Mouse (Mus musculus): ENCODE data around the gene Ndnf. TPM values are rescaled to one million over a fixed set of nuclear protein-coding genes. Genes with fewer than 3 reads are reported as not detected.

Ndnf gene
- under 1 TPM; 0.03 to 0.36 TPM for total RNA-seq (2021)
- long read RNA-seq, experiment 1 = 0 reads
- long read RNA-seq, experiment 2 = 0 reads

- intact Hi-C loops (cut with DNase I) = no loop called here
- TF ChIP-seq CTCF (IDR thresholded peaks at IDR 0.05) = no peak
- H3K27ac ChIP-seq = peak within 1 kb of the TSS; percentile 38; the same call in 1 of the 2 replicates
- H3K4me3 ChIP-seq = peak within 1 kb of the TSS; percentile 83
- peak; percentile 76 for DNase-seq
These were observed at the start of gene Ndnf for GRCm38 (mm10) chr6:65671451-65671850. Gene Ndnf, plus strand, starts transcription at chr6:65671590.

DNA sequence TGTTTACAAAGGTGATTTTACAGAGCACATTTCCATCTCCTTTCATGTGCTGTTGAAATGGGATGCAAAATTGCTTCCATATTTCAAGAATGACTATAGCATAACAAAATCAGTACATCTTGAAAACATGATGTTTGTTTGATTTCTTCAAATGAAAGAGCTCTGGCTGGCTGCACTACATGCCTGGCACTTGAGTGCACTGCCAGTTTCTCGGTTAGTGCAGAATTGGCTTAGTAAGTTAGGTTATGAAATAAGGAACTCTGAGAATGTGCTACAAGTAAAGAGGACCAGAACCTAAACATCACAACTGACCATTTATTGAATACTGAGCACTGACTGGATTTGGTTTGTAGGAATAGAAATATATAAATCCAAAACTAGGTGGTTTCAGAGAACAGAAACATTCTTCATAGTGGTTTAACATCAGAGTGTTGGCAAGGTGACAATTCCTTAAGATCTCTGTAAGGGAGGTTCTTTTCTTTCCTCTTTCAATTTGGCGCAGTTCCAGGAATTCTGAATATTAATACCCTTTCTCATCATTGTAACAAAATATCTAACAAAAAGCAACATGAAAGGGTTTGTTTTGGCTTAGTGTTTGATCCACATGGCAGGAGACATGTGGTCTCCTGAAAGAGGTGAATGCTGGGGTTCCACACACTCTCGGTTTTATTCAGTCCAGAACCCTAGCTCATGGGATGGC lies 48.2 kb upstream of the Ndnf start:
- no peak for DNase-seq
- no peak overlapping the region for H3K4me3 ChIP-seq
- H3K27ac ChIP-seq = no peak overlapping the region
- intact Hi-C loops (cut with DNase I) = no loop called here
- TF ChIP-seq CTCF (IDR thresholded peaks at IDR 0.05) = no peak

GRCm38 (mm10) chr6:65630578-65630977 lies 40.8 kb upstream of the Ndnf start:
- no peak for TF ChIP-seq CTCF (IDR thresholded peaks at IDR 0.05)
- no peak overlapping the region for H3K4me3 ChIP-seq
- no peak for DNase-seq
- intact Hi-C loops (cut with DNase I) = no loop called here
- no peak overlapping the region for H3K27ac ChIP-seq

DNA sequence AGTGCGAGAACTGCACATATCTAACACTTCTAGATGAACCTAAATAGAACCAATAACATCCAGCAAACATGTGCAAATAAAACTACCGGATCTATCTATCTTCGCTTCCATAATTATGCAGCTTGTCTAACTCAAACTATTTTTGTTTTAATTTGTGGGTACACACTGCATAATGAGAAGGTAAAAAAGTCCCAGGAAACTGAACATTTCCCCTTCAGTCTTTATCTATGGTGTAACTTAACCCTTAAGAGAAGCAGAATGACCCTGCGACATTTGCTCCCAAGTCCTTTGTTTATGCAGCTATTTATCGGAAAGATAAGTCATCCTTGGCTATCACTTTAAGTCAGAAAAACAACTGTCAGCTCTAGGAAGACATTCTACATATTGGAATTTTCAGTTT lies 39.2 kb upstream of the Ndnf start:
- no peak for DNase-seq
- Histone ChIP-seq H3K27ac (no peak overlapping the region), H3K4me3 (no peak overlapping the region)
- intact Hi-C loops (cut with DNase I) = no loop called here
- no peak for TF ChIP-seq CTCF (IDR thresholded peaks at IDR 0.05)

- intact Hi-C loops (cut with DNase I) = no loop called here
These were observed 29.0 kb upstream of the Ndnf start for GRCm38 (mm10) chr6:65642431-65642830.

GRCm38 (mm10) chr6:65644110-65644509 lies 27.3 kb upstream of the Ndnf start:
- intact Hi-C loops (cut with DNase I) = no loop called here
- DNase-seq = no peak
- Histone ChIP-seq H3K4me3 (no peak overlapping the region), H3K27ac (no peak overlapping the region)
- no peak for TF ChIP-seq CTCF (IDR thresholded peaks at IDR 0.05)

More at GRCm38 (mm10) chr6:65642431-65642830, 29.0 kb upstream of the Ndnf start:
- Histone ChIP-seq H3K4me3 (no peak overlapping the region), H3K27ac (no peak overlapping the region)
- TF ChIP-seq CTCF (IDR thresholded peaks at IDR 0.05) = no peak
- DNase-seq = no peak

DNA sequence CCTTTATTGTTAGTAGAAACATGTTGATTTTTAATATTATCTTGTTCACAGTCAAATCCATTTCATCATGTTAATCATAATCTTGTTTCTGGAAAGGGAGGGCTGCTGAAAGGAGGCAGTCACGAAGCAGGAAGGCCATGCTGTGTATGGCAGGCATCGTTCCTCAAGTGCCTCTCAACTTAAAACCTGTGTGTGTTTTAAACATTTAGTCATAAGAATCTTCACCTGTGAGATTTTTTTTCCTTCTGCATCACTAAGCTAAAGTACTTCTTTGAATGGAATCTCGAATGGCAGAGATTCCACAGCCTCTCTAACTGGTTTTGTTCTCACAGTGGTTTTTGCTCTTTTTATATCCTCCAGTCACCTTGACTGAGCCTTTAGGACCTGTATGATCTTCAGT lies 25.0 kb upstream of the Ndnf start:
- intact Hi-C loops (cut with DNase I) = no loop called here
- Histone ChIP-seq H3K4me3 (no peak overlapping the region), H3K27ac (no peak overlapping the region)
- no peak for DNase-seq
- TF ChIP-seq CTCF (IDR thresholded peaks at IDR 0.05) = no peak

DNA sequence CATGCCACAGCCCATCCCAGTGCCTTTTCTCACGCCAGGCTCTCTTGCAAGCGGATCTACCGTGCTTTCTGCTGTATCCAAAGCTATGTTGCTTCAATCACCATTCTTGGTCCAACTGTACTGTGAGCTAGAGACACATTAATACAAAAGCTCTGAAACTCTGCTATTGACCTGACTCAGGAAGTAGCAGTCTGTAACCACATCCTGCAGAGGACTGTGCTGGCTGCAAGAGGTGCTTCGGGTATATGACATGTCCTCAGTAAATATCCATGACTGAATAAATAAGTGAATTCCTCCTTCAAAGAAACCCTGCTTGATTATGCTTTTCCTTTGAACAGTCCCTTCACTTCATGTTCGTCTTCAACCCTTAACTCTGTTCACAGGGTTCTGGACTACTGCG lies 23.7 kb upstream of the Ndnf start:
- no peak overlapping the region for H3K4me3 ChIP-seq
- TF ChIP-seq CTCF (IDR thresholded peaks at IDR 0.05) = no peak
- H3K27ac ChIP-seq = no peak overlapping the region
- intact Hi-C loops (cut with DNase I) = no loop called here
- no peak for DNase-seq

- no peak overlapping the region for H3K27ac ChIP-seq
- intact Hi-C loops (cut with DNase I) = loop anchor here (5.0 kb wide), 2 partner anchors 816 to 881 kb away; no protein-coding TSS in a partner anchor
- DNase-seq = no peak
- no peak overlapping the region for H3K4me3 ChIP-seq
- TF ChIP-seq CTCF (IDR thresholded peaks at IDR 0.05) = peak; percentile 62
These were observed 20.0 kb upstream of the Ndnf start for GRCm38 (mm10) chr6:65651376-65651775.

DNA sequence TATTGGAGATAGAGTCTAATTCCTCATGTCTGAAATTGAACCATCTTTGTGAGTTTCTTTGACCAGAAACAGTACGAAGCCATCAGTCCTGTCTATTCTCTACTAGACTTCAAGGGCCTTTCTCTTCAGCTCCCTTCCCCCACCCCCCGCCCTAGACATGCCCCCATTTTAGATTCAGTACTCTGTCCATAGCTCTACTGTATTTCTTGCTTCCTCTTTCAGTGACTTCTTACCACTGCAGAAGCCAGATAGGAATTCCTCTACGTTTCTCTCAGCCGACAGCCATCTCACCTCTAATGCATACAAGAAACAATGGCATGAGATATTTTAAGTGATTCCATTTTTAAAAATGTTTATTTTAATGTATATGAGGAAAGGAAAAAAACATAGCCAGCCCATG lies 10.1 kb upstream of the Ndnf start:
- H3K4me3 ChIP-seq = no peak overlapping the region
- no peak for TF ChIP-seq CTCF (IDR thresholded peaks at IDR 0.05)
- H3K27ac ChIP-seq = no peak overlapping the region
- DNase-seq = no peak
- intact Hi-C loops (cut with DNase I) = no loop called here

DNA sequence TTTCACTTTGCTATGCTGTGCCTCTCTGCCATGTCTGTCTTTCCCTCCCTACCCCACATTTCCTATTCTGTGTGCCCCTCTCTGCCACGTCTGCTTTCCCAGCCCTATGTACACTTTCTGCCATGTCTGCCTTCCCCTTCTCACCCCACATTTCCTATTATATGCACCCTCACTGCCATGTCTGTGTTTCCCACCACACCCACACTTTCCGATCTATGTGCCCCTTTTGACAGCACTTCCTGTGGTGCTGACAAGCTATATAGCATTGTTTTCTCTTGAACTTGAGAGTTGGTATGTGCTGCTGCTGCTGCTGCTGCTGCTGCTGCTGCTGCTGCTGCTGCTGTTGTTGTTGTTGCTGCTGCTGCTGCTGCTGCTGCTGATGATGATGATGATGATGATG lies 9.3 kb upstream of the Ndnf start:
- no peak for TF ChIP-seq CTCF (IDR thresholded peaks at IDR 0.05)
- intact Hi-C loops (cut with DNase I) = no loop called here
- no peak for DNase-seq

DNA sequence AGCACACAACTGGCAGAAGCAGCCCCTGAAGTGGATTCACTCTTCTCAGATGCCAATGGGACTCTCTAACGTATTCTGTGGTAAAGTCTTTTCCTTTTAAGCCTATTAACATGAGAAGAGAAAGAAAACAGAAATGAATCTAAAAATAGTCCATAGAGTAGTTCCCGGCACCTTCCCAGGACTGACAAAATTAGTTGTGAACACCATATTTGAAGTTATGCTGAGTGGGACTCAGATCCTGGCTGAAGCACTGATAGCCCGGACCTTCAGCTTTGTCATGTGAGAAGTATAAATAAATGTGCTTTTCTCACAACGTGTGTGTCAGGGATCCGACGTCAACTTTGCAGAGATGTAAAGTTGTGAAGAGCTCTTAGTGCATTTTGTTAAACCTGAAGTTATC lies 7.4 kb upstream of the Ndnf start:
- intact Hi-C loops (cut with DNase I) = no loop called here
- DNase-seq = no peak
- no peak overlapping the region for H3K4me3 ChIP-seq
- no peak for TF ChIP-seq CTCF (IDR thresholded peaks at IDR 0.05)
- H3K27ac ChIP-seq = no peak overlapping the region

More for the DNA sequence above, 9.3 kb upstream of the Ndnf start:
- Histone ChIP-seq H3K4me3 (no peak overlapping the region), H3K27ac (no peak overlapping the region)

GRCm38 (mm10) chr6:65666295-65666694 lies 5.1 kb upstream of the Ndnf start:
- intact Hi-C loops (cut with DNase I) = no loop called here
- Histone ChIP-seq H3K4me3 (no peak overlapping the region), H3K27ac (no peak overlapping the region)
- DNase-seq = no peak
- TF ChIP-seq CTCF (IDR thresholded peaks at IDR 0.05) = no peak

DNA sequence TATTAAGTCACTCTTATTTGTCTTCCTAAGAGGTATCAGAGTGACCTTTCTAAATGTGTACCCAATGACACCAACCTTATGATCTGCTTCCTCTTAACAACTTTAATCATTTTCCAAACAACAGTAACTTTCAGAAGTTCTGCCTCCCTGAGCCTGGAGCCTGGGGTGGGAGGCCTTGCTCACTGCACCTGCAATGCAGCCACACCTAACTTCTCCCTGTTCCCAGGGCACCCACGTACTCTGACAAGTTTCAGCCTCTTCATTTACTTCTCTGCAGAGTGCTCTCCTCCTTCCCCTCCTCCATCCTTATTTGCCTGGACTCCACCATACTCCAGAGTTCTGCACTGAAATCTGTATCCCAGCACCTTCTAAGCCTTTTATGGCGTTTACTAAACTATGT lies 1.4 kb upstream of the Ndnf start:
- no peak overlapping the region for H3K27ac ChIP-seq
- intact Hi-C loops (cut with DNase I) = no loop called here
- TF ChIP-seq CTCF (IDR thresholded peaks at IDR 0.05) = no peak
- no peak overlapping the region for H3K4me3 ChIP-seq
- no peak for DNase-seq

Data from gastrocnemius, adult 2 months (tissue).